Mouse (Mus musculus): ENCODE data around the gene Tcf7.

DNA sequence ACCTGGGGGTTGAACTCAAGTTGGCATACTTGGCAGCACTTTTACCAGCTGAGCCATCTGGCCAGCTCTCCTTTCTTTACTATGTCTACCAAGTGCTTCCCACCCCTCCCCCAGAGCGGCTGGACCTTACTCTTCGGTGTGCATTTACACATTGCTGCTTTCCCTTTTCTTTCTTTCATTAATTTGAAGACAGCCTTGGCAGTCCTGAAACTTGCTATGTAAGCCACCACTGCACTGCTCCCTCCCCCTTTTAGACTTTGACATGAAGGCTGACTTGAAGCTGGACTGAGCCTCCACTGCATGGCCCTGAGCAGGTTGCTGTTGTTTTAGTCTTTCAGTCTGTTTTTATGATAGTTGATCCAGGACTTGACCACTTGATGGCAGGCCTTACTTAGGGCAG, 33.4 kb downstream of the Tcf7 start:
- TF ChIP-seq POLR2A (IDR thresholded peaks at IDR 0.05; ENCODE audit: borderline replicate concordance, control insufficient read depth, low read depth, low read length) (no peak), CTCF (IDR thresholded peaks at IDR 0.05; ENCODE audit: control insufficient read depth, insufficient read depth, low read length) (no peak)
